Mouse (Mus musculus): Measurements from ENCODE around the gene Crebbp.

Gene Crebbp

GRCm38 (mm10) chr16:4085851-4086387, 127.9 kb downstream of the Crebbp start:
- no peak for TF ChIP-seq GATA4 (IDR thresholded peaks at IDR 0.05; ENCODE audit: insufficient replicate concordance, low read length)

- TF ChIP-seq GATA4 (IDR thresholded peaks at IDR 0.05; ENCODE audit: insufficient replicate concordance, low read length): no peak
Observed at GRCm38 (mm10) chr16:4085051-4085450, 128.7 kb downstream of the Crebbp start.

DNA sequence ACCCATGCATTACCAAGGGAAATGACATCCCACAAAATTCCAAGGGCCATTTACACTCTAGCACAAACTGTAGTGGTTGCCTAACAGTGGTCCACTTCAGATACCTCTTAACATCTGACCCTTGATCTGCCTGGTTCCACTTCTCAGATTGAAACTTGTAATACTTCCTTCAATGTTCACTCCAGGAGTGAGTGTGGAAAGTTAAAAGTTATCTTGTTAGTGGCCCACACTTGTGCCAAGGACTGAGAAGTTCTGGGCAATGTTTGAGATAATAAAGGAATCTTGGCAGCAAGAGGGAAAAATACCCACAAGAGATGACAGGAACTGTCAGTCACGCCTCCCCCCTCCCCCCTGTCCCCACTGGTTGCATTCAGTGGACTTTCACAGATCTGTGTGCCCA, 134.1 kb downstream of the Crebbp start:
- no peak for TF ChIP-seq GATA4 (IDR thresholded peaks at IDR 0.05; ENCODE audit: insufficient replicate concordance, low read length)

GRCm38 (mm10) chr16:4077384-4078061, 136.3 kb downstream of the Crebbp start, which contains the start of gene Trap1:
Gene Trap1, minus strand, starts transcription at chr16:4077827.
- no peak; the same call in 1 of the 2 replicates for TF ChIP-seq GATA4 (IDR thresholded peaks at IDR 0.05; ENCODE audit: insufficient replicate concordance, low read length)

DNA sequence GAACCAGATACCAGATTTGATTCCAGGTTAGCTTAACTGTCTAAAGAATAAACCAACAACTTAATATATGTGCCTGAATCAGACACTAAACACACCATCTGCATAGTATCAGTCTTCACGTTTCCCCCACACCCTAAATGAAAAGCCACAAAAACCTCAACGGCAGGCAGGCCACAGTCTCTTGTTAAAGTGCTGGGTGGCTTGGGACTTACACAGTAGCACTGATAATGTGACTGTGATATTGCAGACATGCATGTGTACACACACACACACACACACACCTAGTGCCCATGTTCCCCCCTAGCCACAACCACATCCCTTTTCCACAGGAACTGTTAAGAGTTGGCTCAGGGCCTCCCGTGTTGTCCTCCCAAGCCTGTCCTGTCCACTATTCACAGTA, 139.0 kb downstream of the Crebbp start:
- TF ChIP-seq GATA4 (IDR thresholded peaks at IDR 0.05; ENCODE audit: insufficient replicate concordance, low read length): no peak

DNA sequence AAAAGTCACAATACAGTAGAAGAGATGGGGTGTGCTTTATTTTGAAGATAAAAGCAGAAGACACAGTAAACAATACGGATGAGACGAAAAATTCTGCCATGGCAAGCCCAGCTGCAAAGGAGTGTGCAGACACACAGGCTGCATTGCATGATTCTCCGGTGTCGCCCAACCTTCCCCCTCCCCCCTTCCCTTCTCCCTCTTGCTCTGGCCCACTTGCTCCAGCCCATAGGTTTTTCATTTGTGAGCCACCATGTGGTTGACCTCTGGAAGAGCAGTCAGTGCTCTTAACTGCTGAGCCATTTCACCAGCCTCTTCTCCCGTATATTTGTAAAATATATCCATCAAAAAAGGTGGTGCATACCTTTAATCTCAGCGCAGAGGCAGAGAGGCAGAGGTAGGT, 139.5 kb downstream of the Crebbp start:
- TF ChIP-seq GATA4 (IDR thresholded peaks at IDR 0.05; ENCODE audit: insufficient replicate concordance, low read length): no peak

GRCm38 (mm10) chr16:4068588-4068987, 145.2 kb downstream of the Crebbp start:
- TF ChIP-seq GATA4 (IDR thresholded peaks at IDR 0.05; ENCODE audit: insufficient replicate concordance, low read length): no peak

- TF ChIP-seq GATA4 (IDR thresholded peaks at IDR 0.05; ENCODE audit: insufficient replicate concordance, low read length): no peak
Observed at GRCm38 (mm10) chr16:4064945-4065344, 148.9 kb downstream of the Crebbp start.

- no peak for TF ChIP-seq GATA4 (IDR thresholded peaks at IDR 0.05; ENCODE audit: insufficient replicate concordance, low read length)
Observed at GRCm38 (mm10) chr16:4053811-4054210, 160.0 kb downstream of the Crebbp start.

- TF ChIP-seq GATA4 (IDR thresholded peaks at IDR 0.05; ENCODE audit: insufficient replicate concordance, low read length): no peak
Observed at GRCm38 (mm10) chr16:4052601-4053000, 161.2 kb downstream of the Crebbp start.

- no peak for TF ChIP-seq GATA4 (IDR thresholded peaks at IDR 0.05; ENCODE audit: insufficient replicate concordance, low read length)
Observed at GRCm38 (mm10) chr16:4045524-4045923, 168.3 kb downstream of the Crebbp start.

DNA sequence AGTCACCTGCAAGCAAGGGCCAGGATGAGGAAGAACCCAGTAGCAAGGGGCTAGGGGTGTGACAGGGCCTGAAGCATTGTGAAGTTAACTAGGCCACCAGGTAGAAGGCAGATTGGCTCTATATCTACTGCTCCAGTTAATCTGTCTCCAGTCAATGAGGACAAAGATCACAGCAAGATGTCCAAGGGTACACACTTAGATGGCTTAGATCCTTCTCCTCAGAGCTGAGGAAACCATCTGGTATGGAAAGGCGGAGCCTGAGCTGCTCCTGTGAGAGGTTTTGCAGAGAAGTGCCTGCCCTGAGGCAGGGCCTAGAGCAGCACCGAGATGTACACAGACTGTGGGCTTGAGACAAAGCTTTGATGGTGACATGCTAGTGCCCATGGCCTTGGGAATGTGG, 169.7 kb downstream of the Crebbp start:
- no peak for TF ChIP-seq GATA4 (IDR thresholded peaks at IDR 0.05; ENCODE audit: insufficient replicate concordance, low read length)

DNA sequence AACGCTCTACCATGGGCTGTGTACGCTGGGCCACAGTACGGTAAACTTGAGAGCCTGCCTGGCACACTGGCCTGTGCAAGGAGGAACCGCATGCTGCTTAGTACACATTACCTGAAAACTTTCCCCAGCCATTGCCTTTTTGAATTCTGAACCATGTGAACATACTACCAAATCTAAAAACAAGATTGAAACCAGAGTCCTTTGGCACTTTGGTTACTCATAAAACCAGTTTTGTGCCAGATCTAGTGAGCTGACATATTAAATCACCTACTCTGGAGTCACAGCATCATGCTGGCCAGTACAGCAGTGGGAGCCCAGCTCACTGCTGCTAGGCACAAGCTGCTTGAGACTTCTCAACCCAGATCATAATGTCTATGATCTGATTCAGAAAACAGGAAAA, 172.2 kb downstream of the Crebbp start:
- TF ChIP-seq GATA4 (IDR thresholded peaks at IDR 0.05; ENCODE audit: insufficient replicate concordance, low read length): no peak

- no peak for TF ChIP-seq GATA4 (IDR thresholded peaks at IDR 0.05; ENCODE audit: insufficient replicate concordance, low read length)
Observed at GRCm38 (mm10) chr16:4040206-4040605, 173.6 kb downstream of the Crebbp start.

DNA sequence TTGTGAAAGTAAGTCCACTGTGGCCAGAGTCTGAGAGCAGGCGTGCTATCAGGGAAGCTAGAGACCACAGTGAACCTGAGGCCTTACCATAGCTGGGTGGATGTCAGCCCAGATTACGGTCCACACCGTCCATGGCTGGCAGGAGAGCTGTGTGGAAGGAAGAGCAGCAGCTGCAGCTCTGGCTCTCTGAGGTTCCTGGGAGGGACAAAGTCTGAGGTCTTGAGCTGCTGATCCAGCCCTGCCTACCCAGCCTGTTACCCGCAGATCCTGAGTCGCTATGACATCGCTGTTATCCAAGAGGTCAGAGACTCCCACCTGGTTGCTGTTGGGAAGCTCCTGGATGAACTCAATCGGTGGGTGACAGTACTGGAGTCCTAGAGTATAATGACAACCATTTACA, 176.1 kb downstream of the Crebbp start:
- no peak for TF ChIP-seq GATA4 (IDR thresholded peaks at IDR 0.05; ENCODE audit: insufficient replicate concordance, low read length)

DNA sequence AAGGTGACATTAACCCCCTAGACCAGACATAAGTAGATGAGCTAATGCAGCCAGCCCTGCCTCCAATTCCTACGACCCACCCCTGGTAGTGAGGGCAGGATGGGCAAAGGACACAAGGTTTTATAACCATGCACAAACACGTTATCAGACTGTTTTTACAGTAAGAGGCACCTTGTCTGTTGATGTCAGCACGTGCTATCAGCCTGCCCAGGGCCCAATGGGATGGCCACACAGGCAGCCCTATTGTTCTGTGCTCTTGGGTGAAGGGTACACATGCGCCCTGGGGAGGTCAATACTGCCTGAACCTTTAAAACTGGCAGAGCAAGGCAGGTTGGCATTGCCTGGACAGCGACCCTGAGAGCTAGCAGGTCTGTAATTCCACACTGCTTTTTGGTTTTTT, 177.0 kb downstream of the Crebbp start, which contains the start of gene Dnase1:
Gene Dnase1, plus strand, starts transcription at position 136 of the 400 bp plus-strand sequence.
- no peak for TF ChIP-seq GATA4 (IDR thresholded peaks at IDR 0.05; ENCODE audit: insufficient replicate concordance, low read length)

- TF ChIP-seq GATA4 (IDR thresholded peaks at IDR 0.05; ENCODE audit: insufficient replicate concordance, low read length): no peak
Observed at GRCm38 (mm10) chr16:4035575-4035974, 178.2 kb downstream of the Crebbp start.
